Mouse (Mus musculus) layer of hippocampus, adult 8-10 months (tissue): ENCODE data around the gene Lrriq1. TPM values are rescaled to one million over a fixed set of nuclear protein-coding genes. Genes with fewer than 3 reads are reported as not detected.

Experiments
- DNase-seq, 2 experiments: peaks; one replicate each; pipeline ENCODE4 v3.0.0; 2022; ENCODE audit warnings: low spot score in 2 of 2
- total RNA-seq, 4 experiments: library from RNA; stranded (reverse); gene quantifications; 2 replicates each; pipeline ENCODE4 v1.2.4; 2022

Gene Lrriq1
- total RNA-seq, 4 experiments from 2014 or later = 3.2 to 5.6 (median 4.6) TPM

DNA sequence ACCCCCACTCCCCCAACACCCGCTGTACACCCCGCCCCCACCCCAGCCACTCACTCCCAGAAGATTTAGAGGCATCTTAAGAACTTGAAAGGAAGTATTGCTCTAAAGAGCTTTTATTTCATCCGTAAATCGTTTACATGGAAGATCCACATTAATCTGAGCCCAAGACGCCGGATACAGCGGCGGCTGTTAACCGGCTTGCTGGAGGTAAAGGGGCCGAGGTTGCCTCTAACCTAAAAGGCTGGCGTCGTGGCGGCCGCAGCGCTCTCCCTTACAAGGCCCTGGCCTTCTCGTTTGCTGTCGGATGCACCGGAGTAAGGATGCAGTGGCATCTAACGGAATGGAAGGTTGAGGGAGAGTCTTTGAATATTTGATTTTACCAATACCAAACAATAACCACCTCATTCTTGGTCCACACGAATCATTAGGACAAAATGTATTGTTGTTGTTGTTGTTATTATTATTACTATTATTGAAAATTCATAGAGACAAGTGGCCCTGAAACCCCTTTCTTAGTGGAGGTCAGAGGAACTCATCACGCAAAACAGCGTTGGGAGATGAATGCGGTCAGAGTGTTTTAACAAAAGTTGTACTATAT lies 206.9 kb downstream of the Lrriq1 start:
- DNase-seq = no peak

DNA sequence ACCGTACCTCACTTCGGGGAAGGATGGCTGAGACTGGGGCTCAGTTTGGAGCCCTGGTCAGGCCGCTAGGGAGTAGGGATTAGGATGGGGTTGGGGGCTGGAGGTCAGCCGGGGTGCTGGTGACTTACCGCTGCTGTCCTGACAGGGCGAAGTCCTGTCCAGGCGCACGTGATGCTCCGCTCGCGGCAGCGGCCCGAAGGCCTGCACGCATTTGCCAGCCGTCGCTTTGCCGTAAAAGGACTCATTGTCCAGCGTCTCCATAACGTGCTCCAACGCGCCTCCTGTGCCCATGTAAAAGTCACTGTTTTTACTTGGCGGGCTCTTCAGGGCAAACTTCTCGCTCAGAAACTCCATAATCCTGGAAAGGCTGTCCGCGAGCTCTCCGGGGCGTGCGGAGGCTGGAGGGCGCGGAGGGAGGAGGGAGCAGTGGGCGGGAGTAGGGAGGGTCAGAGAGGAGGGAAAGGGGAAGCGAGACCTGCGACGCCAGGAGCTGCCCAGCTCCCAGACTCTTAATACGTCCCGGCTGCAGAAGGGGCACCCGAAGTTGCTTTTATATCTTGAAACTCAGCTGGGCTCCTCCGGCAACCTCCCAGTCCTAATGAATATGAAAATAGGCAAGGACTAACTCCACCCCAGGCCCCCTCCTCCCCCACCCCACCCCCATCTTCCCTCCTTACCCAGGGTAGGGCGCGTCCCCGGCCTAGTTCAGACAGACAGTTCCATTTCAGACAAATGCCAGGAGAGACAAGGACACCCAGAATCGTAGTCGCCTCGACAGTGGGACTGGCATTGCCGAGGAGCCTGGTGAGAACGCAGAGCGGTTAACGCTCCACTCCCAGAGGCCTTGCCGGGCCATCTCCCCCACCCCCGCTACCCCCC lies 207.6 kb downstream of the Lrriq1 start:
- DNase-seq = no peak

- no peak for DNase-seq
Observed at GRCm38 (mm10) chr10:103027931-103028252, 208.2 kb downstream of the Lrriq1 start.

DNA sequence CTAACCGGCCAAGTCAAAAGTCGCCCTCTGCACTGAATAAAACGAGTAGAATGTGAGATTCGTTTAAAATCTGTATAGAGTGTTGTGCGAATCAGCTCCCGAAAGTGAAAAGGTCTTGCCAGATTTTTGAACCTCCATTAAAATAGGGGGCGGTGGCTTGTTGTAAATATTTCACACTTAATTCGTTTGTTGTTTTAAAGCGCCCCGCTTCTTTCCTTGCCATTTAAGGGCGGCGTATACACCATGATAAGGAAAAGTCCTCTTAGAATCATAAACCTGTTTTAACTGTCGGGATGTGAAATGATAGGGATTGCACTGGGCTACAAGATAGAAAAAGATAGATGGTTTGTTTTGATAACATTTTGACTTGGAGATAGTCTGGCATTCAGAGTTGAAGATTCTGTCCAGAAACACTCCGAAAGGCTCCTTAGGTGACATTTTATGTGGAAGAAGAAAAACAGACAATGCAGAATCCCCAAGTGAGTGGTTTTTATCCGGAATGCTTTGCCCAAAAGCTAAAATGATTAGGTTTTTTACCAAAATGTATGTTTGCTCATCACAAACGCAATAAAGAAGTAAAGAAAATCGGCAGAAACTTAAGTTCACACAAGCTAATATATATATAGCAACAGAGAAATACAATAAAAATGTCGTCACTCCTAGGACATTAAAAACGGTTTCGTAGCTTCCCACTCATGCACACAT lies 208.7 kb downstream of the Lrriq1 start:
- DNase-seq = no peak

DNA sequence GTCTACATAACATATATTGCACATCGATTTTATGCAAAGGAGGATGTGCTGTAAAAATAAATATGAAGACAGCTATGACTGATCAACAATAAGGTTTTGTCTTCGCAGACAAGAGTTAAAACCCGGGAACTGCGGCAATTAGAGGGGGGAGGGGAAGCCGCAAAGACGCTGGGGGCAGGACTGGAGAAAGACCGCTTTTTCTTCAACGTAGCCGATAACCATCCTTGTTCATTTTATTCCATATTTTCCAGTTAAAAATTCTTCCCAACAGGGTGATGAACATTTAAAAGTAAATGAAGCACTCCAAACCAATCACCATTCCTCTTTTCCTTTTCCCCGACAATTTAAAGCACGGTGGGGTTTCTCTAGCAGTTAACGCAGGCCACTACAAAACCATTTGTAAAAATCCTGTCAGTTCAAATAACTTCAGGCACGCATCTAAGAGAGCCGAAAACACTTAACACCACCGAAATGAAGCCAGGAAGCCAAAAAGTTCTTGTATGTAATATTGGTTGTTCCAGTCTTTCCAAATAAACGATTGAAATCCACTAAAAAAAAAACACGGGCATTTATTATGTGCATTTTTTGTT lies 209.4 kb downstream of the Lrriq1 start:
- no peak for DNase-seq

DNA sequence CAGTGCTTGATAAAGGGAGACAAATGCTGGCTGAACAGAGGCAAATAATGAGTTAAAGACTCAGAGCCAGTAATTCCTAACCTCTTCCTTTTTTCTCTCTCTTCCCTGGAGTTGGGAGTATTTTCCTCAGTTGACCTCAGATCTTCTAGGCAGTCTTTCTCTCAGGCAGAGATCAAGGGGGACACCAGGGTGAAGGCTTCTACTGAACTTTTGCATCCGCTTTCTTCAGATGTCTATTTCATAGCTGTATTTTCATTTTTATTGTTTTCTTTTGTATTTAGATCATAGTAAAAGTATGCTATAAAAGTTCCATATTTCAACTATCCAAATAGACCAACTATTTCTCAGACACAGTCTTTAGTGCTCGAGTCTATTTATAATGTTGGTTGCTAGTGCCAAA lies 233.6 kb downstream of the Lrriq1 start:
- no peak for DNase-seq

DNA sequence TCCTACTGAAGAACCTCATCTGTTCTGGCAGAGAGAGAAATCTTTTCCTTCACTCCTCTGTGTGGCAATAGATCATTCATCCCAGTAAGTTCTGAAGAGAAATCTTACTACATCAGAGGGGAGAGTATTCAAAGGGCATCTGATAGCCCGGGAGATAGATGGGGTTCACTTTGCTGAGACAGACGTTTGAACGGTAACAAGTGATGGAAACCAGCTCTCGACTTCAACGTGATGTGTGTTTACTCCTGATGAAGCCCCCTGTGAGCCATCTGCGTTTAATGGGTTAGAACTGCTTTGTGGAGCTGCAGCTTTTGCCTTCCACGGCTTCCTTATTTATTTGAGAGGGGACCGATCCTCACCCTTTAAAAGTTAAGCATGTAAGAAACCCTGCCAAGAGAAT lies 235.2 kb downstream of the Lrriq1 start:
- no peak for DNase-seq

GRCm38 (mm10) chr10:102999584-102999983 lies 236.5 kb downstream of the Lrriq1 start:
- no peak for DNase-seq

Other genes starting within 250 kb of the Lrriq1 start
- gene Alx1, start 206.1 kb downstream of the Lrriq1 start, total RNA-seq = under 1 TPM in 1 of 4 experiments, not detected in 3; 0.40 TPM
- 10 to 100 TPM; 69.3 to 88.8 (median 74.4) TPM for gene Slc6a15, start 131.5 kb upstream of the Lrriq1 start, total RNA-seq